Mouse (Mus musculus): ENCODE measurements around the gene Cd24a.

DNA sequence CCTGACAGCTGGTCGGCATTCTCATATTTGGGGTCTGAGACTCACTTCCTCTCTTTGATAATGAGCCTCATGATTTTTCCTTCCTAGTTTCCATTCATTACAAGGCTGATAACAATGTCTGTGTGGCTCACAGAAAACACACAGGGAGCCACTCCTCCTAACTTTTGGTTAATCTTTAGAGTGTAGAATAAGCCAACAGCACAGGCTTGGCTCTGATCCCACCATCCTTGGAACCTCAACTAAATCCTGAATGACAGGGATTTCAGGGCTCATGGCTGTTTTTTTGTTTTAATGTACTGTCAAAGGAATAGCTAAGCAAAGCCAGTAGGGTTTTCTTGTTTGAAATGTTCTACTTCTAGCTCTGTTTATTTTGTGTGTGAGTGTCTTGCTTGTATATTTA lies 43.7 kb upstream of the Cd24a start:
- TF ChIP-seq POLR2A (IDR thresholded peaks at IDR 0.05; ENCODE audit: low read depth, low read length) (no peak), CTCF (IDR thresholded peaks at IDR 0.05; ENCODE audit: borderline replicate concordance, insufficient read depth, low read length) (no peak)
